Mouse (Mus musculus): Measurements from ENCODE around the gene Myrf. TPM values are rescaled to one million over a fixed set of nuclear protein-coding genes. Genes with fewer than 3 reads are reported as not detected.

Gene Myrf
- polyA plus RNA-seq, 1 experiment from 2014 or later = 2.1 TPM

GRCm38 (mm10) chr19:10219593-10219992, 21.0 kb downstream of the Myrf start:
- 0 out of 2 replicates have a peak overlapping the region, but pooled peaks have one; percentile 44 for H3K27ac ChIP-seq
- no peak overlapping the region for H3K4me3 ChIP-seq
- no peak for DNase-seq (ENCODE audit: extremely low spot score, low spot score)
- no peaks in the 10 kb centered on the region for H3K9me3 ChIP-seq
- WGBS = 78% methylated on average over 6 of the region's 6 CpGs
- peaks cover 24% of the 10 kb centered on the region for H3K4me1 ChIP-seq
- H3K27me3 ChIP-seq (ENCODE audit: poor library complexity, severe bottlenecking) = no peaks in the 10 kb centered on the region
- H3K36me3 ChIP-seq (replicated peaks) = no peaks in the 10 kb centered on the region

GRCm38 (mm10) chr19:10219108-10219507, 21.4 kb downstream of the Myrf start:
- peaks cover 19% of the 10 kb centered on the region for H3K4me1 ChIP-seq

DNA sequence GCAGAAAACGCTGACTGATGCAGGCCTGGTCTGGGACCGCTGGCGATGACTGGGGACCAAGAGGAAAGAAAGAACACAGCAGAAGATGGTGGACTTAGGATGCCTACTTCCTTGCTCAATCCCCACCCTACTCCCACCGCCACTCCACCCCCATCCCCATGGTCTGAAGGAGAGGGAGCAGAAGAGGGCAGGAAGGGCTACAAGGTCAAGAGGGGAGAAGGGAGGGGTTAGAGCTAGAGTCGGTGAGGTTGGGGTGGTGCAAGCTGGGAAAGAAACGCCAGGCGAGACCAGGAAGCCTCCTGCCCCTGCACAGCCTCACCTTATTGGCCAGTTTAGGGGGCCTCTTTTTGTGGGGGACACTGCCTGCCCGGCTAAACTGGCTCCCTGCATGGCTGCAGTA, 24.4 kb downstream of the Myrf start:
- Histone ChIP-seq H3K4me3 (no peak overlapping the region), H3K9me3 (no peaks in the 10 kb centered on the region), H3K36me3 (replicated peaks) (peaks cover 21% of the 10 kb centered on the region), H3K27ac (no peak overlapping the region), H3K4me1 (peaks cover 4% of the 10 kb centered on the region; the same call in 1 of the 2 replicates), H3K27me3 (ENCODE audit: poor library complexity, severe bottlenecking) (no peaks in the 10 kb centered on the region)
- 82% methylated on average over 8 of the region's 8 CpGs for WGBS
- no peak for DNase-seq (ENCODE audit: extremely low spot score, low spot score)

More at GRCm38 (mm10) chr19:10219108-10219507, 21.4 kb downstream of the Myrf start:
- Histone ChIP-seq H3K36me3 (replicated peaks) (0 out of 2 replicates have a peak, but pooled peaks cover under 1% of the 10 kb centered on the region), H3K27me3 (ENCODE audit: poor library complexity, severe bottlenecking) (no peaks in the 10 kb centered on the region), H3K9me3 (no peaks in the 10 kb centered on the region), H3K4me3 (no peak overlapping the region), H3K27ac (0 out of 2 replicates have a peak overlapping the region, but pooled peaks have one; percentile 44)
- peak; percentile 36 for DNase-seq (ENCODE audit: extremely low spot score, low spot score)
- WGBS = 55% methylated on average over 3 of the region's 3 CpGs

- H3K4me1 ChIP-seq = no peaks in the 10 kb centered on the region
Measured at GRCm38 (mm10) chr19:10213796-10214471, 26.6 kb downstream of the Myrf start.

GRCm38 (mm10) chr19:10210885-10211284, 29.7 kb downstream of the Myrf start:
- no peak for DNase-seq (ENCODE audit: extremely low spot score, low spot score)
- H3K27me3 ChIP-seq (ENCODE audit: poor library complexity, severe bottlenecking) = no peaks in the 10 kb centered on the region
- H3K36me3 ChIP-seq (replicated peaks) = peaks cover 73% of the 10 kb centered on the region
- H3K4me1 ChIP-seq = no peaks in the 10 kb centered on the region
- 89% methylated on average over 4 of the region's 4 CpGs for WGBS
- no peaks in the 10 kb centered on the region for H3K9me3 ChIP-seq
- H3K27ac ChIP-seq = no peak overlapping the region
- no peak overlapping the region for H3K4me3 ChIP-seq

More at GRCm38 (mm10) chr19:10213796-10214471, 26.6 kb downstream of the Myrf start:
- H3K4me3 ChIP-seq = no peak overlapping the region
- 92% methylated on average over 10 of the region's 10 CpGs for WGBS
- no peaks in the 10 kb centered on the region for H3K9me3 ChIP-seq
- no peaks in the 10 kb centered on the region for H3K27me3 ChIP-seq (ENCODE audit: poor library complexity, severe bottlenecking)
- no peak for DNase-seq (ENCODE audit: extremely low spot score, low spot score)
- peaks cover 43% of the 10 kb centered on the region for H3K36me3 ChIP-seq (replicated peaks)
- no peak overlapping the region for H3K27ac ChIP-seq

DNA sequence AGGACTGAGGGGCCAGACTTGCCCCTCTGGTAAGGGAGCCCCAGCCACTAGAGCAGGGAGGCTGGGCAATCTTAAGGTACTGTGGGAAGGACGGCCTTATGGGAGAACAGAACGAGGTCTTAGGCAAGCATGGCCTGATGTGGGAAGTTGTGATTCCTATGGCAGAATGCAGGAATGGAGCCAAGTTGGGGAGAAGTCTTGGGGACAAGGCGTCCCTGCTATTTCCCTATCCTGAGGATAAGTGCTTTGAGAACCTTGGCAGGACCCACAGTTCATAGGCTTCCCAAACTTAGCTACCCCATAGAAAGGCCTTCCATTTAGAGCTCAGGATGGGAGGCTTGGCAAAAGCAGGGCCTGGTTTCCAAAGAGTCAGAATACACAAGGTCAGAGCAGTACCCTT, 31.7 kb downstream of the Myrf start:
- no peak for DNase-seq (ENCODE audit: extremely low spot score, low spot score)
- H3K27me3 ChIP-seq (ENCODE audit: poor library complexity, severe bottlenecking) = no peaks in the 10 kb centered on the region
- H3K36me3 ChIP-seq (replicated peaks) = peaks cover 72% of the 10 kb centered on the region
- no peak overlapping the region for H3K27ac ChIP-seq
- 85% methylated on average over 3 of the region's 3 CpGs for WGBS
- H3K9me3 ChIP-seq = no peaks in the 10 kb centered on the region
- peaks cover 9% of the 10 kb centered on the region for H3K4me1 ChIP-seq
- H3K4me3 ChIP-seq = no peak overlapping the region

- Histone ChIP-seq H3K4me3 (peak overlapping the region; percentile 98), H3K27me3 (ENCODE audit: poor library complexity, severe bottlenecking) (no peaks in the 10 kb centered on the region), H3K36me3 (replicated peaks) (peaks cover 64% of the 10 kb centered on the region), H3K27ac (no peak overlapping the region), H3K4me1 (peaks cover 17% of the 10 kb centered on the region), H3K9me3 (no peaks in the 10 kb centered on the region)
- 78% methylated on average over 6 of the region's 6 CpGs for WGBS
- no peak for DNase-seq (ENCODE audit: extremely low spot score, low spot score)
Measured at GRCm38 (mm10) chr19:10205051-10205450, 35.5 kb downstream of the Myrf start.

GRCm38 (mm10) chr19:10204616-10205001, 35.9 kb downstream of the Myrf start:
- WGBS = 3% methylated on average over 5 of the region's 5 CpGs
- H3K9me3 ChIP-seq = no peaks in the 10 kb centered on the region
- peak overlapping the region; percentile 98 for H3K27ac ChIP-seq
- DNase-seq (ENCODE audit: extremely low spot score, low spot score) = no peak
- H3K27me3 ChIP-seq (ENCODE audit: poor library complexity, severe bottlenecking) = no peaks in the 10 kb centered on the region
- peaks cover 64% of the 10 kb centered on the region for H3K36me3 ChIP-seq (replicated peaks)
- H3K4me1 ChIP-seq = peaks cover 17% of the 10 kb centered on the region
- H3K4me3 ChIP-seq = peak overlapping the region; percentile 98

DNA sequence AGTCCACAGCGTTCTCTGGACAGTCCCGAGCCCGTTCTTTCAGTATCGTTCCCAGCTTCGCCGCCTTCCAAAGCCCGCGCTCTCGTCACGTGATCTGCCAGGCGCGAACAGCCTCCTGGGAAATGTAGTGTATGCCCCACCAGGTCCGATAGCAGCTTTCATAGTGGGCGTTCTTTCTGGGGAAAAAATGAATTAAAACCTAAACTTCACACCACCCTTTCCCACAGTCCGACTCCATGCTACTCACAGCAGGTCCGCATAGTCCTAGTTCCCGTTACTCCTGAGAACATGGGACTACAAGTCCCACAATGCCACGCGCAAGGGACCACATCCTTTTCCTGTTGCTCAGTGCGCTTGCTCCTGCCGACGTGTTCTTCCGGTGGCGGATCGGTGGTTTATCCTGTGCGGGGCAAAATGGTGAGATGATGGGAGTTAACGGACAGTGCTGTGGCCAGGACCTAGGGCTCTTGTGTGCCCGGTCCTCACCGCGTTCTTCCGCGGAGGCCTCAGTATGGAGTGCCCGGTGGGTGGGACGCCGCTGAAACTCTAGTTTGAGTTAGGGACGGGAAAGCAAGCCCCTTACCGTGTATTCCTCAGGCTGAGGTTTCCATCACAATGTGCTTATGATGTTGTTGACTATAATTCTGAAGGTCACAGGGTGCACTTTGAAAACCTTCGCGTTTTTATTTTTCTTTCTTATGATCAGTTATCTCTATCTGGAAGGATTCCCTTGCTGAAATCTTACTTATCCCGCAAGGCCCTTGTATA, 36.5 kb downstream of the Myrf start, which contains the start of the genes Tmem258 and Fen1:
Tmem258 (plus strand) TSS at position 167 of the 768 bp plus-strand sequence.
Fen1 (minus strand) TSS at position 322 of the 768 bp plus-strand sequence.
- DNase-seq (ENCODE audit: extremely low spot score, low spot score) = peak; percentile 93
- peaks cover 64% of the 10 kb centered on the region for H3K36me3 ChIP-seq (replicated peaks)
- WGBS = under 1% methylated on average over 40 of the region's 40 CpGs
- peak within 1 kb of the TSS; percentile 98 for H3K4me3 ChIP-seq
- H3K27me3 ChIP-seq (ENCODE audit: poor library complexity, severe bottlenecking) = no peaks in the 10 kb centered on the region
- no peaks in the 10 kb centered on the region for H3K9me3 ChIP-seq
- H3K27ac ChIP-seq = peak within 1 kb of the TSS; percentile 98
- peaks cover 17% of the 10 kb centered on the region for H3K4me1 ChIP-seq

- WGBS = 3% methylated on average over 23 of the region's 23 CpGs
- H3K27ac ChIP-seq = peak overlapping the region; percentile 98
- peak overlapping the region; percentile 98 for H3K4me3 ChIP-seq
- H3K4me1 ChIP-seq = peaks cover 17% of the 10 kb centered on the region
- no peaks in the 10 kb centered on the region for H3K9me3 ChIP-seq
- H3K27me3 ChIP-seq (ENCODE audit: poor library complexity, severe bottlenecking) = no peaks in the 10 kb centered on the region
- DNase-seq (ENCODE audit: extremely low spot score, low spot score) = no peak
- H3K36me3 ChIP-seq (replicated peaks) = peaks cover 64% of the 10 kb centered on the region
Measured at GRCm38 (mm10) chr19:10203146-10203847, 37.3 kb downstream of the Myrf start.

- H3K27me3 ChIP-seq (ENCODE audit: poor library complexity, severe bottlenecking) = no peaks in the 10 kb centered on the region
- 33% methylated on average over 3 of the region's 3 CpGs for WGBS
- DNase-seq (ENCODE audit: extremely low spot score, low spot score) = peak; percentile 78
- no peak overlapping the region for H3K27ac ChIP-seq
- H3K36me3 ChIP-seq (replicated peaks) = peaks cover 84% of the 10 kb centered on the region
- H3K4me3 ChIP-seq = no peak overlapping the region
- peaks cover 8% of the 10 kb centered on the region for H3K4me1 ChIP-seq
- H3K9me3 ChIP-seq = no peaks in the 10 kb centered on the region
Measured at GRCm38 (mm10) chr19:10198723-10199122, 41.8 kb downstream of the Myrf start.

- no peak for DNase-seq (ENCODE audit: extremely low spot score, low spot score)
- peaks cover 8% of the 10 kb centered on the region for H3K4me1 ChIP-seq
- no peak overlapping the region for H3K27ac ChIP-seq
- H3K36me3 ChIP-seq (replicated peaks) = peaks cover 88% of the 10 kb centered on the region
- H3K4me3 ChIP-seq = no peak overlapping the region
- H3K9me3 ChIP-seq = no peaks in the 10 kb centered on the region
- 82% methylated on average over 2 of the region's 2 CpGs for WGBS
- H3K27me3 ChIP-seq (ENCODE audit: poor library complexity, severe bottlenecking) = no peaks in the 10 kb centered on the region
Measured at GRCm38 (mm10) chr19:10198286-10198685, 42.3 kb downstream of the Myrf start.

Data from forebrain, embryonic 10.5 days (tissue).